Mouse (Mus musculus): ENCODE data around the gene Ccdc28a. TPM values are rescaled to one million over a fixed set of nuclear protein-coding genes. Genes with fewer than 3 reads are reported as not detected.

Ccdc28a gene
- 10 to 100 TPM; 27.3 to 31.7 TPM for total RNA-seq (2021)

GRCm38 (mm10) chr10:18234560-18235401 lies at the start of gene Ccdc28a:
Gene Ccdc28a (minus strand): TSS chr10:18234998.
- DNase-seq (ENCODE audit: low spot score in 2 of 2): peak; percentile 96 to 98
- intact Hi-C loops (cut with DNase I): loop anchor here (5.0 kb wide), 1 partner anchor 293 kb away; no protein-coding TSS in a partner anchor

DNA sequence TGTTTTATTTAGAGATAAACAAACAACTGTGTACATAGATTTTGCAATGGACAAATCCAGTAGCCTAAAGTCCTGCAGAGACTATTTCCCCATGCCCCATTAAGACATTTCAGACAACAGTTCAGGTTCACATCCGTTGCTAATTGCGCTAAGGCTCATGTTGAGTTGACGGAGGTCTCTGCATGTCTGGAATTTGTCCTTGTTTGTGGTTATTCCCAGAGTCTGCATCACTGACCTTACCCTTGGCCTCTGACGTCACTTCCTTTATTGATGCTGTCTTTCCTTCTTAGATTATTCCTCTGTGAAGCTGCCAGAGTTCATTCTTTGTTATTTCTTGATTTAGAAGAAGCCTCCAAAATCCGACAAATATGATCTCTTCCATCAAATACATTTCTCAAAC lies 49.2 kb upstream of the Ccdc28a start:
- intact Hi-C loops (cut with DNase I): no loop called here

GRCm38 (mm10) chr10:18276090-18276734 lies 41.4 kb upstream of the Ccdc28a start:
- intact Hi-C loops (cut with DNase I): no loop called here
- DNase-seq (ENCODE audit: low spot score in 2 of 2): no peak

More for the DNA sequence above, 49.2 kb upstream of the Ccdc28a start:
- no peak for DNase-seq (ENCODE audit: low spot score in 2 of 2)

DNA sequence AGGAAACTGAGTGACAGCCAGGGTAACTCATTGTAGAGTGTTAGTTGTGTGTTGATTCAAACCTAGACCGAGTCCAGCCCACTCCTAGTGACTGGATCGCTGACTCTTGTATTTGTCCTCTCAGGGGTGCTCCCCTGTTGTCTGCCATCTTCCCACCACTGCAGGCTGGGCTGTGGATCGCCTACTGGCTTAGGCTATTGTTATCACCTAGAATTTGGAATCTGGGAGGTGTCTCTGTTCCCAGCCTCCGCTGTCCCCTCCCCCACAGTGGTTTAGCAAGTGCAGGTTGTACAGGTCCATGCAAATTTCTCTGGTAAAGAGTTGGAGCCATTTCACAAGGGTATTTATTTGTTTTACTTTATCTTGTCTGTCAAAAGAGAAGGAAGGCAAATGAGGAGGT lies 16.5 kb upstream of the Ccdc28a start:
- no peak for DNase-seq (ENCODE audit: low spot score in 2 of 2)
- intact Hi-C loops (cut with DNase I): no loop called here

DNA sequence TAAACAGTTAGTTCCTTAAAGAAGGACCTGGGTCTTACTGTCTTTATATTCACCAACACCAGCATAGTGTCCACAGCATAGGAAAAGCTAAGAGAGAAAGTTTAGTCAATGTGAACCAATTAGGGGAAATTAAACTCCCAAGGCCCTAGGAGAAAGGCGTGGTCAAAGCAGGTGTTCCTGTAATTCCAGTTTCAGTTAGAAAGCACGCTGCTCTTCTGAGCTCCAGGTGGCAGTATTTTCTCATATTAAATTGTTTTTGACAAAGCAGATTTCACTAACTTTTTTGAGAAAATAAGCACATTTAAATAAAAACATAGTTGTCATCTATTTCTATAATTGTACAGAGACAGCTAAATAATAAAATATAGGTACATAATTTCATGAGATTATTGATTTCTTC lies 8.8 kb upstream of the Ccdc28a start:
- intact Hi-C loops (cut with DNase I): loop anchor here (2.0 kb wide), 1 partner anchor 145 kb away; no protein-coding TSS in a partner anchor
- no peak for DNase-seq (ENCODE audit: low spot score in 2 of 2)

- intact Hi-C loops (cut with DNase I): loop anchor here (5.0 kb wide), 1 partner anchor 290 kb away; no protein-coding TSS in a partner anchor
- no peak for DNase-seq (ENCODE audit: low spot score in 2 of 2)
Measured at GRCm38 (mm10) chr10:18237191-18237590, 2.4 kb upstream of the Ccdc28a start.

DNA sequence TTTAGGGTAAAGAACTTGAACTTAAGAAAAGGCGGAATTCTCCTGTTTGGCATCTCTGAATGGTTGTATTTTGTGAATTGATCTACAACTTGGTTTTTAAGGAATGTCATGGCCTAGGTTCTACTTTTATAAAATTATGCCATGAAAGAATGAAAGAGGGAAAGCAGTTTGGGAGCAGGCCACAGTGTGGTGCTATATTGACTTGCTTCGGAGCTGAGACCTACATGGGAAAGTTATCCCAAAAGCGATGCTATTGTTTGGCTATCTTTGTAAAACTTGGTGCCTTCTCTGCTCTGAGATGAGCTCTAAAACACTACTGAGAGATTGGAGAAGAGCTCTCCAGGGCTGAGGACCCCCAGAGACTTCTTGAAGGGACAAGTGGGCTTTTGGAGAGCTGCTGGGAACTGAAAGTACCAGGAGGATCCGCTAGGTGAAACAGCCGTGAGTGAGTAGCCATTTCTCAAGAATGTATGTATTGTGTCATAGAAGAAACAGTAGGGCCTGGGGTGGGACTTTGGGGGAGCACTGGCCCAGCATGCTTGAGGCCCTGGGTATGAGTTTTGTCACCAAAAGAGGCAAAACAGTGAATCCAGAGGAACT lies 1.6 kb upstream of the Ccdc28a start:
- intact Hi-C loops (cut with DNase I): loop anchor here (5.0 kb wide), 1 partner anchor 291 kb away; no protein-coding TSS in a partner anchor
- DNase-seq (ENCODE audit: low spot score in 2 of 2): no peak

DNA sequence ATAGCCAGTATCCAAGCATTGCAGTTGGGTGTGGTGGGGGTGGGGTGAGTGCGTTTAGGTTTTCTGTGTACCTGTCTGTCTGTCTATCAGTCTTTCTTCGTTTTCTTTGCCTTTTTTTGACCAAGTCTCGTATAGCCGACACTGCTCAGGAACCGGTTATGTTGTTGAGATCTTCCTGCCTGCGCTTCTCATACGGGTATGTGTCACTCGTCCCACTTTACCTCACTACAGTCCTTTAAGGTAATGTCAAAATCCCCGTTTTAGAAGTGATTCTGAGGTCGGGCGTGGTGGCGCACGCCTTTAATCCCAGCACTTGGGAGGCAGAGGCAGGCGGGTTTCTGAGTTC lies 577 bp upstream of the Ccdc28a start:
- DNase-seq (ENCODE audit: low spot score in 2 of 2): no peak
- intact Hi-C loops (cut with DNase I): loop anchor here (5.0 kb wide), 1 partner anchor 292 kb away; no protein-coding TSS in a partner anchor

GRCm38 (mm10) chr10:18233891-18234290 lies 907 bp downstream of the Ccdc28a start:
- DNase-seq (ENCODE audit: low spot score in 2 of 2): no peak
- intact Hi-C loops (cut with DNase I): no loop called here

GRCm38 (mm10) chr10:18224386-18224785 lies 10.4 kb downstream of the Ccdc28a start:
- intact Hi-C loops (cut with DNase I): no loop called here
- DNase-seq (ENCODE audit: low spot score in 2 of 2): peak in 1 of 2 experiments; percentile 18

DNA sequence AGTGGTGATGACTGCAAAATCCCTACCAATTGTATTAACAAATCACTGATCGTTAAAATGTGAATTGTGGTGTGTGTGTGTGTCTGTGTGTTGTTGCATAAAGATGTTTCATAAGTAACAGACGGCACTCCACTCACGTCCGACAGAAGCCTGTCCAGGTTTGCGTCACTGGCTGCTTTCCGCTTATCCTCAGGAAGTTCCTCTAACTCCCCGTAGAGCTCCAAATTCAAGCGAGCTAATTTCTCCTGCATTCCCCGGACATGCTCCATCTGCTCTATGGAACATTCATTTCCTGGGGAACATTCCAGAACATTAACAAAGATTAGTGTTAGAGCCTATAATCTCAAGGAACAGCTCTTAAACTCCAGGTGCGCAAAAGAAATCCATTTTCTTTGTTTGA lies 15.4 kb downstream of the Ccdc28a start:
- intact Hi-C loops (cut with DNase I): no loop called here
- no peak for DNase-seq (ENCODE audit: low spot score in 2 of 2)

GRCm38 (mm10) chr10:18214124-18214523 lies 20.7 kb downstream of the Ccdc28a start:
- intact Hi-C loops (cut with DNase I): no loop called here
- DNase-seq (ENCODE audit: low spot score in 2 of 2): no peak

DNA sequence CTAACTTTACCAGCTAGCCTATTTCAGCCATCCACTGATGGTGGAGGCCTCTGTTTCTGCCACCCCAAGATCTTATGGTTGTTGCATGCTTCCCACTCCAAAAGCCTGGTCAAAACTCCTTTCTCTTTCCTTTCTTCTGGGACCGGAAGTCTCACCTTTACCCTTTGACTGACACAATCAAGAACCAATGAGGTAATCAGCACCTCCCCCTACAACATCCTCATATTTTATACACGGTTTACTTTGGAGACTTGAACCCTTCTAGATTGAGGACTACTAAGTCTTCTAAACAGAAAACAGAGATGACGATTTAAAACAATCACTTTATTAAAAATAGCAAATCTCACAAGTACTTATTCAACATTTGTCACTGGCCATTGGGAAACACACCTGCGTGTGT lies 21.4 kb downstream of the Ccdc28a start:
- no peak for DNase-seq (ENCODE audit: low spot score in 2 of 2)
- intact Hi-C loops (cut with DNase I): no loop called here

- intact Hi-C loops (cut with DNase I): no loop called here
- DNase-seq (ENCODE audit: low spot score in 2 of 2): peak; percentile 16
Measured at GRCm38 (mm10) chr10:18210726-18211125, 24.1 kb downstream of the Ccdc28a start, which contains the start of gene Ect2l. Gene Ect2l (minus strand): TSS chr10:18210890.

DNA sequence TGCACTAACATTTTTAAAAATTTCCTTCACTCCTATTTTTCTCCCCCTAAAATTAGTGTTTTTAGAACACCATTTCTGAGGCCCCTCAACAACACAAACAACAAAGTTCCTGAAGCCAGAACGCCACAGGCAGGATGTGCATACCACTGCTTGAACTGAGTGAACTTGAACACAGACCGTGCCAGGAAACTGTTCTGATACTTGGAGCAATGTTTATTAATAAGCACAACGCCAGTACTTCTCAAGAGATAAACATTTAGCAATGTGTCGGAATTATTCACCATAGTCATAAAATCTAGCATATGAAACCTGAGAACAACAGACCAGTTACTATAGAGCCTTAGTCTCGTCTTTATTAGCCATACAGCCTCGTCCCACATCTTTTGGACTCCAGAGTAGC lies 24.7 kb downstream of the Ccdc28a start:
- intact Hi-C loops (cut with DNase I): no loop called here

GRCm38 (mm10) chr10:18204067-18204466 lies 30.7 kb downstream of the Ccdc28a start:
- no peak for DNase-seq (ENCODE audit: low spot score in 2 of 2)
- intact Hi-C loops (cut with DNase I): no loop called here

More for the DNA sequence above, 24.7 kb downstream of the Ccdc28a start:
- DNase-seq (ENCODE audit: low spot score in 2 of 2): no peak

GRCm38 (mm10) chr10:18202401-18202800 lies 32.4 kb downstream of the Ccdc28a start:
- no peak for DNase-seq (ENCODE audit: low spot score in 2 of 2)
- intact Hi-C loops (cut with DNase I): no loop called here

DNA sequence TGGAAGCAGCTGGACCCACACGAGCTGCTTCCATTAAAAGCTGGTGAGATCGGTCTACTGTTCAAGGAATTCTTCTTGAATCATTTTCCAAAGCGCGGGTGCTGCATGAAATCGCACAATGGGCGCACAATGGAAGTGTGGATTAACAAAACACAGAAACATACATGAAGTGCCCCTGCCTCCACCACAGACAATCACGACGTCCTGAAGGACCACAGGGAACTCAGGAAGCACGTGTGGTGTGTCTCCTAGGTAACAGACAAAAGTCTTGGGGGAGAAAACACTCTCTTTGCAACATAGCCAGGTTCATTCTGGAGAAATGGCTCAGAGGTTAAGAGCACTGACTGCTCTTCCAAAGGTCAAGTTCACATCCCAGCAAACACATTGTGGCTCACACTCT lies 34.1 kb downstream of the Ccdc28a start:
- no peak for DNase-seq (ENCODE audit: low spot score in 2 of 2)
- intact Hi-C loops (cut with DNase I): no loop called here

DNA sequence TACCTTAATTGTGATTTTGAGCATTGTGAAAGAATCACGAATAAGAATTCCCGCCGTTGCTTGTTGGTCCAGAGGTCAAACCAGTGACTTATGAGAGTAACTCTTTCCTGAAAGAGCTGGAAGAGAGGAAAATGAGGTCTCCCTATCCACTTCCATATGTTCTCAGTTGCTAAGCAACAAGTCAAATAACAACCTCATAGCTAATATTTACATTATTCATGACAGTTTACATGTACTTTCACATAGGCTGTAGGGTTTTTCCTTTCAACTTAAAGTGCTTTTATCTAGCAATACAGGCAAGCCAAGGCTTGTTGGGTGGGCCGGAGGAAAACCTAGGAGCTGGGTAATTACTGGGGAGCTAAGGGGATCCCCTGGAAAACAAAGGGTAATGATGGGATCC lies 34.9 kb downstream of the Ccdc28a start:
- no peak for DNase-seq (ENCODE audit: low spot score in 2 of 2)
- intact Hi-C loops (cut with DNase I): loop anchor here (5.0 kb wide), 1 partner anchor 328 kb away; no protein-coding TSS in a partner anchor

All from left cerebral cortex, postnatal 25 days (tissue).